Mouse (Mus musculus) brain, adult 2 months (tissue): ENCODE measurements at regions not wholly inside any gene's neighbourhood (a gene's known extent, or its start where the extent isn't known, plus 50 kb on each side); places are given as distances from the start of the nearest gene placed in this dataset.

Source experiments
- DNase-seq: peaks from one replicate; pipeline ENCODE4 v3.0.0; 2011; ENCODE audit warnings: low read depth, low spot score

- DNase-seq, result peak; percentile 69
Measured at GRCm38 (mm10) chr13:7870266-7870665, 332.4 kb upstream of the Adarb2 start.

GRCm38 (mm10) chr13:7915327-7915726 lies 287.3 kb upstream of the Adarb2 start:
- no peak for DNase-seq
